Mouse (Mus musculus) lung, postnatal 0 days (tissue): ENCODE data around the gene C7.

Experiments used
- CTCF ChIP-seq: IDR thresholded peaks from 2 replicates; pipeline ENCODE4 v1.5.1; 2016; ENCODE audit warnings: antibody characterized with exemption, mild to moderate bottlenecking
- EP300 ChIP-seq: IDR thresholded peaks from 2 replicates; pipeline ENCODE4 v1.6.1; 2016; ENCODE audit warnings: antibody characterized with exemption, mild to moderate bottlenecking, control low read depth

- TF ChIP-seq CTCF (no peak), EP300 (no peak)
Observed at GRCm38 (mm10) chr15:5009644-5010107, 53.9 kb downstream of the C7 start.
